17 mouse cellular contexts compared by ENCODE assay signal in genomic region chr17:13680318-13680717, GRCm38 (mm10).
DNase-seq lines count a peak whose midpoint lies in the region; ATAC-seq and TF ChIP-seq lines count a peak whose summit lies in the region.
"Had no signal": no experiment of that assay in that cellular context is flagged by ENCODE, and none has a peak within 500 bp of the region (broad histone marks: within the 10 kb centered on the region; RNA-seq: fewer than 3 reads in every experiment).

No protein-coding gene starts in this region.

- no peaks in the 10 kb centered on the region for H3K9me3 ChIP-seq in heart, embryonic 13.5 days
- H3K9me3 ChIP-seq in E14TG2a.4 (ENCODE audit: low read length) (peaks cover 13% of the 10 kb centered on the region), ES-E14 (ENCODE audit: control insufficient read depth, insufficient read depth, low read depth, low read length) (no peaks in the 10 kb centered on the region)
- H3K9me3 ChIP-seq in forebrain, embryonic 16.5 days (ENCODE audit: control insufficient read depth, low read length): no peaks in the 10 kb centered on the region
- H3K9me3 ChIP-seq in kidney, embryonic 15.5 days (replicated peaks): no peaks in the 10 kb centered on the region
- H3K9me3 ChIP-seq: embryonic facial prominence, embryonic 13.5 days had no signal

- no peak overlapping the region; the same call in 1 of the 2 replicates for H3K9ac ChIP-seq in heart, embryonic 13.5 days
- no peak overlapping the region for H3K9ac ChIP-seq in ES-E14 (ENCODE audit: insufficient read depth, low read depth, low read length, poor library complexity, severe bottlenecking)
- H3K9ac ChIP-seq in forebrain, embryonic 16.5 days (replicated peaks; ENCODE audit: low read depth, low read length): no peak overlapping the region
- H3K9ac ChIP-seq in kidney, embryonic 15.5 days: no peak overlapping the region
- H3K9ac ChIP-seq: embryonic facial prominence, embryonic 13.5 days had no signal

- no peaks in the 10 kb centered on the region for H3K36me3 ChIP-seq in heart, embryonic 13.5 days
- H3K36me3 ChIP-seq in E14TG2a.4 (ENCODE audit: insufficient read depth, low read length) (no peaks in the 10 kb centered on the region), ES-E14 (ENCODE audit: control insufficient read depth, insufficient read depth, low read length, poor library complexity, severe bottlenecking) (peaks cover 4% of the 10 kb centered on the region; the same call in 1 of the 2 replicates)
- no peaks in the 10 kb centered on the region for H3K36me3 ChIP-seq in forebrain, embryonic 16.5 days (ENCODE audit: control insufficient read depth, insufficient read depth)
- no peaks in the 10 kb centered on the region for H3K36me3 ChIP-seq in kidney, embryonic 15.5 days
- H3K36me3 ChIP-seq: embryonic facial prominence, embryonic 13.5 days had no signal

- no peak for TF ChIP-seq CTCF in E14TG2a.4 (conservative IDR thresholded peaks at IDR 0.05; ENCODE audit: low read length)

- intact Hi-C loops in heart, postnatal 36 days (cut with DNase I): loop anchor here (5.0 kb wide), 1 partner anchor 82 kb away; the partner anchor contains the start of genes Afdn and Tcte2

- H3K4me1 ChIP-seq in heart, embryonic 13.5 days: peaks cover 61% of the 10 kb centered on the region
- H3K4me1 ChIP-seq in E14TG2a.4 (replicated peaks; ENCODE audit: low read depth, low read length): peaks cover 63% of the 10 kb centered on the region
- H3K4me1 ChIP-seq in ES-E14 (ENCODE audit: control insufficient read depth in 2 of 2, insufficient read depth in 2 of 2, low read length in 2 of 2, poor library complexity in 1 of 2): peaks cover 8 to 10% of the 10 kb centered on the region in 2 experiments
- H3K4me1 ChIP-seq in forebrain, embryonic 16.5 days (replicated peaks; ENCODE audit: control insufficient read depth, insufficient read depth, low read length): peaks cover 34% of the 10 kb centered on the region
- peaks cover 24% of the 10 kb centered on the region for H3K4me1 ChIP-seq in kidney, embryonic 15.5 days

- no peak for DNase-seq in heart, postnatal 36 days
- no peak for DNase-seq in ES-E14 (ENCODE audit: low read depth, low spot score)
- DNase-seq in layer of hippocampus, postnatal 10 days (ENCODE audit: low spot score in 2 of 2): no peak
- DNase-seq in ovary, adult 18-20 months (ENCODE audit: low spot score): no peak
- DNase-seq: adrenal gland, postnatal 25 days; cerebellum, adult 8-10 months; kidney, adult 18-20 months; kidney, postnatal 25 days; liver; lung, adult 18-20 months; lung, postnatal 36 days; thymus, postnatal 4 days had no signal

- H3K27ac ChIP-seq in heart, embryonic 13.5 days (replicated peaks): 0 out of 2 replicates have a peak overlapping the region, but pooled peaks have one; percentile 25
- peak overlapping the region; percentile 28 for H3K27ac ChIP-seq in ES-E14 (ENCODE audit: insufficient read depth, low read depth, low read length, poor library complexity, severe bottlenecking)
- H3K27ac ChIP-seq in forebrain, embryonic 16.5 days (ENCODE audit: low read length): peak overlapping the region; percentile 76
- H3K27ac ChIP-seq in kidney, embryonic 15.5 days: no peak overlapping the region
- H3K27ac ChIP-seq: embryonic facial prominence, embryonic 13.5 days had no signal

- in situ Hi-C loops in ES-E14 (cut with MboI; ENCODE audit: low sequenced_read_pairs in 2 of 2, unreplicated experiment in 2 of 2): no loop called here

- no peaks in the 10 kb centered on the region for H3K27me3 ChIP-seq in heart, embryonic 13.5 days (replicated peaks)
- H3K27me3 ChIP-seq in E14TG2a.4 (ENCODE audit: insufficient read depth, low read length): no peaks in the 10 kb centered on the region
- no peaks in the 10 kb centered on the region for H3K27me3 ChIP-seq in forebrain, embryonic 16.5 days (replicated peaks; ENCODE audit: control insufficient read depth, insufficient read depth, low read length)
- no peaks in the 10 kb centered on the region for H3K27me3 ChIP-seq in kidney, embryonic 15.5 days
- H3K27me3 ChIP-seq: embryonic facial prominence, embryonic 13.5 days had no signal

- no peak overlapping the region for H3K4me2 ChIP-seq in heart, embryonic 13.5 days
- H3K4me2 ChIP-seq in forebrain, embryonic 16.5 days (ENCODE audit: low read length): no peak overlapping the region
- H3K4me2 ChIP-seq in kidney, embryonic 15.5 days: no peak overlapping the region
- H3K4me2 ChIP-seq: embryonic facial prominence, embryonic 13.5 days had no signal

- 47% methylated on average over 4 of the region's 4 CpGs for WGBS in heart, embryonic 13.5 days
- 49% methylated on average over 4 of the region's 4 CpGs for WGBS in forebrain, embryonic 16.5 days
- 61% methylated on average over 4 of the region's 4 CpGs for WGBS in kidney, embryonic 15.5 days

- ATAC-seq in heart, embryonic 13.5 days (ENCODE audit: extremely low read depth, insufficient number of reproducible peaks, low FRiP score, low TSS enrichment): no peak
- no peak for ATAC-seq in forebrain, embryonic 16.5 days
- no peak for ATAC-seq in kidney, embryonic 15.5 days (replicated peaks; ENCODE audit: low FRiP score)

- H3K4me3 ChIP-seq in heart, embryonic 13.5 days: no peak overlapping the region
- peak overlapping the region; percentile 52 for H3K4me3 ChIP-seq in E14TG2a.4 (replicated peaks; ENCODE audit: low read length)
- no peak overlapping the region for H3K4me3 ChIP-seq in ES-E14 (ENCODE audit: insufficient read depth in 1 of 2, low read depth in 1 of 2, low read length in 2 of 2, poor library complexity in 1 of 2, severe bottlenecking in 1 of 2)
- no peak overlapping the region for H3K4me3 ChIP-seq in forebrain, embryonic 16.5 days (replicated peaks; ENCODE audit: low read length)
- H3K4me3 ChIP-seq in kidney, embryonic 15.5 days (replicated peaks): no peak overlapping the region
- H3K4me3 ChIP-seq: embryonic facial prominence, embryonic 13.5 days had no signal

TF ChIP-seq in ES-E14, 5 proteins besides CTCF, POLR2A, EP300 and RAD21:
- TF ChIP-seq ZNF384 (IDR thresholded peaks at IDR 0.05; ENCODE audit: low read depth, low read length) (no peak), MAFK (IDR thresholded peaks at IDR 0.05; ENCODE audit: insufficient read depth, low read depth, low read length) (no peak), HCFC1 (IDR thresholded peaks at IDR 0.05; ENCODE audit: borderline replicate concordance, insufficient read depth, low read length) (no peak), CHD2 (IDR thresholded peaks at IDR 0.05; ENCODE audit: low read depth, low read length) (no peak), ZC3H11A (IDR thresholded peaks at IDR 0.05; ENCODE audit: borderline replicate concordance, low read depth, low read length) (no peak)
TF ChIP-seq in ES-E14: peak in this region for 0.
